Mouse (Mus musculus): ENCODE data around the gene Gm49336.

GRCm38 (mm10) chr14:60196884-60197283 is 54.4 kb downstream of the Gm49336 start, which contains the start of gene Atp8a2:
- TF ChIP-seq ZNF384 (IDR thresholded peaks at IDR 0.05; ENCODE audit: low read depth, low read length) (no peak), MXI1 (IDR thresholded peaks at IDR 0.05; ENCODE audit: low read depth, low read length) (no peak), E2F4 (IDR thresholded peaks at IDR 0.05; ENCODE audit: insufficient replicate concordance, low read depth, low read length) (no peak), POLR2A (IDR thresholded peaks at IDR 0.05; ENCODE audit: low read depth, low read length) (no peak), SMC3 (IDR thresholded peaks at IDR 0.05; ENCODE audit: low read depth, low read length) (no peak), KAT2A (IDR thresholded peaks at IDR 0.05; ENCODE audit: insufficient replicate concordance, low read length) (no peak)
